Mouse (Mus musculus): ENCODE measurements around the gene Klhl32.
"Not testable (repeated sequence)": the region's sequence is repeated elsewhere in the genome, so short reads cannot be mapped to it uniquely, and the experiment has no call there.

Gene Klhl32

GRCm38 (mm10) chr4:24850401-24851325 is at the start of gene Klhl32:
Gene Klhl32, minus strand, starts transcription at chr4:24851124.
- no peak for DNase-seq (ENCODE audit: extremely low spot score, low read depth, low spot score)

DNA sequence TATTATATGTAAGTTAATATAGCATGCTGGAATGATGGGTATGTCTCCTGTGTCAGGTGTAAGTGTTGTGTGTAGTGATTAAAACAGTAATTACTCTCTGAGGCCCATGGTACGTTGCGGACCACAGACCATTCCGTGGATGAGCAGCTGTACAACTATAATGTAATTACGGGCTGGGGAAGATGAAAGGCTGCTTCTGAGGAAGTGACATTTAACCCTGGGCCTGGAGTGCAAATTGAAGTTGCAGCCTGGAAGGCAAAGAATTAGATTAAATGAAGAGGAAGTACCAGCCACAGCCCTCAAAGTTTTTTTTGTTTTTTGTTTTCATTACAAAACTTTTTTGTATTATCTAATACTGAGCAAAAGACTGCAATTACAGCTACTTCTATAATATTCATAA is 48.2 kb upstream of the Klhl32 start:
- DNase-seq (ENCODE audit: extremely low spot score, low read depth, low spot score): no peak

- no peak for DNase-seq (ENCODE audit: extremely low spot score, low read depth, low spot score)
These were observed 47.7 kb upstream of the Klhl32 start for GRCm38 (mm10) chr4:24898636-24899035.

GRCm38 (mm10) chr4:24897851-24898515 is 47.1 kb upstream of the Klhl32 start, which contains the start of gene Ndufaf4:
Gene Ndufaf4, plus strand, starts transcription at chr4:24898083.
- peak; percentile 77 for DNase-seq (ENCODE audit: extremely low spot score, low read depth, low spot score)

GRCm38 (mm10) chr4:24897351-24897750 is 46.4 kb upstream of the Klhl32 start:
- no peak for DNase-seq (ENCODE audit: extremely low spot score, low read depth, low spot score)

- DNase-seq (ENCODE audit: extremely low spot score, low read depth, low spot score): no peak
These were observed 45.9 kb upstream of the Klhl32 start for GRCm38 (mm10) chr4:24896829-24897228.

DNA sequence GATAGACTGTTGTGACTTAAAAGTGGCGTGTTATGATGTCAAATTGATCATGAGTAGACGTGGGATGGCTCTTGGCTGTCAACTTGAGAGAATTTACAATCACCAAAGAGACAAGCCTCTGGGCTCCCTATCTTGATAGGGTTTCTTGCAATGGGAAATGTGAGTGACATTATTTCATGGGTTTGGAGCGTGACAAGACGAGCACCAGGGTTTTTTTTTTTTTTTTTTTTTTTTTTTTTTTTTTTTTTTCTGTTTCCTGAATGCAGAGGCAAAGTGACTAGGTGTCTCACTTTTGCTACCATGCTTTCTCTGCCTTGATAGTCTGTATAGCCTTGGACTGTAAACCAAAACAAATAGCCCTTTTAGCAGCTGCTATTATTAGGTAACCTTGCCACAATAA is 43.7 kb upstream of the Klhl32 start:
- DNase-seq (ENCODE audit: extremely low spot score, low read depth, low spot score): no peak

GRCm38 (mm10) chr4:24892293-24892692 is 41.4 kb upstream of the Klhl32 start:
- not testable (repeated sequence) for DNase-seq (ENCODE audit: extremely low spot score, low read depth, low spot score)

DNA sequence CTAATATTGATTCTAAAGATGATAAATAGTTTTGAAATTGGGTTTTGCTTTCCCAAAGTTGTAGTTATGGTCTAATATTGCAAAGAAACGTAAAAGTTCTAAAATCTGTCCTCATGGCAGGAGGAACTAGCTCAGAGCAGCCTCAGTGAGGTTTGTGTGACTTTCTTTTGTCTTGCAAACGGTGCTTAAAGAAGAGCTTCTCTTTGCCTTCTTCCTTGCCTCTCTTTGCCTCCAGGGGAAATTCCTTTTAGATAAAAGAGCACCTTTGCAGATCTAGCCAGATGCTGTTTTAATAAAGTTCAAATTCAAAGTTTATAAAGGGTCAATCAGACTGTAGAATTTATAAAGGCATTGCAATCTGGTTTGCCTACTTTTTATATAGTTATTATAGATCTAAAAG is 38.5 kb upstream of the Klhl32 start:
- not testable (repeated sequence) for DNase-seq (ENCODE audit: extremely low spot score, low read depth, low spot score)

GRCm38 (mm10) chr4:24869230-24869629 is 18.3 kb upstream of the Klhl32 start:
- DNase-seq (ENCODE audit: extremely low spot score, low read depth, low spot score): no peak

DNA sequence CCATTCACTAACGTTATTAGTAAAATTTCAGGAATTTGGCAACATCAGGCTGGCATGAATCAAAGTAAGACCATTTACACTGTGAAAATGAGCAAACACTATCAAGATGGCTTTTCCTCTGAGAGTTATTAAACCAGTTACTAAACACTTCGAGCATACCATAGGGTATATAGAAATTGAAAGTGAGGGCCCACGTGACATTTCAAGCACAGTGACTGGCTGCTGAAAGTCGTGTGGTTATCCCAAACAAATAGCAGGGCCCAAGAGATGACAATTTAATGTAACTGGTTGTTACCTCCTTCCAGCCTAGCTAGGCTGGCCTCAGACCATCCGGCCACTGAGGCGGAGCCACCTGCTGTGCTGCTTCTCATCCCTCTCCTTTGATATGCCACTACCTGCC is 14.8 kb upstream of the Klhl32 start:
- DNase-seq (ENCODE audit: extremely low spot score, low read depth, low spot score): no peak

DNA sequence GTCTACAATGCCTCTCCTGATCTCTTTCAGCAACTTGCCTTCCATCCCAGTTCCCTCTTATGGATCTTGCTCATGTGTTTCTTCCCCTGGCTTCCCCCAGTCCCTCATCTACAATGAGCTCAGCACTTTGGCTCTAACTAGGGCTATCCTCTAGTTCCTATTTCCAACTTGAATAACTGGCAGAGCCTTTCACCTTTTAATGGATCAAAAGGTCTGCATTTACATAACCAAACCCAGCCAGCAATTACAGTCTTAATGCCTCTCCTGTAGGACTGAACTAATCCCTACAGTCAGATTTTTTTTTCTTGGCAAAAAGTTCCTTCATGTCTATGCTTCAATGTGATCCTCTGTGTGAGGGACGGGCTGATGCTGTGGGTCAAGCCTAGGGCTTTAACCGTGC is 3.5 kb downstream of the Klhl32 start:
- DNase-seq (ENCODE audit: extremely low spot score, low read depth, low spot score): no peak

DNA sequence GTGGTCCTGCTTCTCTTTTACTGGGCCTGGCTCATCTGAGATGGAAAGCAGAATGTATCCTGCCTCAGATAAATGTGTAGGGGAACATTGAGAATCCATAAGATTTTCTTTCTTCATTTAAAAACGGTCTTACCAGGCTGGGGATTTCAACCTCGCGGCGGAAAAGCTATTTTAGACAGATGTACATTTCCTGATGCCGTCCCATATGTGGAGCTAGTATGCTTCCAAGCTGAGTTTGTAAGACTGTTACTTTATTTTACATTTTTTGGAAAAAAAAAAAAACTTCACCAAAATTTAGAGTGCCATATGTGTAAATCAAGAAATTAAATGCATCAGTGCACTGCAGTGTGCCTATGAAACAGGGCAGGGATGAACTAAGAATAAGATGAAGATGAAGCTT is 5.4 kb downstream of the Klhl32 start:
- no peak for DNase-seq (ENCODE audit: extremely low spot score, low read depth, low spot score)

DNA sequence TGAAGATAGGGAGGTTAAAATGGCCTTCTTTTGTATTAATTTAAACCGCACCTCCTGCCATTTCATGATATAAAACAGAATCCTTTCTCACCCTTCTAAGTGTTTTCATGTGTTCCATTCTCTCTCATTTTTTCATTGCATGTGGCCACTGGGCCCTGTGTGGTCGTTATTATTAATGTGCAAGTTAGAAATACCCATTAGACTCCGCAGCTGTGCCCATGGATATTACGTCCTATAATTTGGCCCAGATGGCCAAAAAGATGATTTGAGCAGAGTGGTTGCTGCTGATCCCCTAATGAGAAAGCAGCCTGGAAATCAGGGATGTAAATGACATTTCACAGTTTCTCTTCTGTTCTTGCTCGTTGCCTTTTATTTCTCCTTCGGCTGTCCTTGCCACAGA is 12.4 kb downstream of the Klhl32 start:
- peak; percentile 63 for DNase-seq (ENCODE audit: extremely low spot score, low read depth, low spot score)

GRCm38 (mm10) chr4:24835555-24835954 is 15.4 kb downstream of the Klhl32 start:
- no peak for DNase-seq (ENCODE audit: extremely low spot score, low read depth, low spot score)

GRCm38 (mm10) chr4:24808316-24808715 is 42.6 kb downstream of the Klhl32 start:
- DNase-seq (ENCODE audit: extremely low spot score, low read depth, low spot score): no peak

DNA sequence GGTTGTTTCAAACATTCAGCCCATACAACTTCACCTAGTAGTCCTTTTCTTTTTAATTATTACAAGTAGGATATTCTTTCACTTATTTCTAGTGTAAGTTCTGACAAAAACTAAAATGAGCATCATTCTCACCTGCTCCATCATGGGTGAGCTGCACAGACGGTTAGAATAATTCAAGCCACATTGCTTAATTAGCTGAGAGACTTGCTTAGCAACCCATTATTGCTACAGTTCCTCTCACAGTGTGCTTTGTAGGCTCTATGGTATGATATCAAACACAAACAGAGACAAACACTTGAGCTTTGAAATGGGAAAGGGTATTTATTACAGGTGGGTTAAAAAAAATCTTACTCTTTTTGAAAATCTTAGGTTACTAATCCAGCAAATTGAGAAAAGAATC is 49.0 kb downstream of the Klhl32 start:
- DNase-seq (ENCODE audit: extremely low spot score, low read depth, low spot score): no peak

GRCm38 (mm10) chr4:24801343-24801742 is 49.6 kb downstream of the Klhl32 start:
- no peak for DNase-seq (ENCODE audit: extremely low spot score, low read depth, low spot score)

DNA sequence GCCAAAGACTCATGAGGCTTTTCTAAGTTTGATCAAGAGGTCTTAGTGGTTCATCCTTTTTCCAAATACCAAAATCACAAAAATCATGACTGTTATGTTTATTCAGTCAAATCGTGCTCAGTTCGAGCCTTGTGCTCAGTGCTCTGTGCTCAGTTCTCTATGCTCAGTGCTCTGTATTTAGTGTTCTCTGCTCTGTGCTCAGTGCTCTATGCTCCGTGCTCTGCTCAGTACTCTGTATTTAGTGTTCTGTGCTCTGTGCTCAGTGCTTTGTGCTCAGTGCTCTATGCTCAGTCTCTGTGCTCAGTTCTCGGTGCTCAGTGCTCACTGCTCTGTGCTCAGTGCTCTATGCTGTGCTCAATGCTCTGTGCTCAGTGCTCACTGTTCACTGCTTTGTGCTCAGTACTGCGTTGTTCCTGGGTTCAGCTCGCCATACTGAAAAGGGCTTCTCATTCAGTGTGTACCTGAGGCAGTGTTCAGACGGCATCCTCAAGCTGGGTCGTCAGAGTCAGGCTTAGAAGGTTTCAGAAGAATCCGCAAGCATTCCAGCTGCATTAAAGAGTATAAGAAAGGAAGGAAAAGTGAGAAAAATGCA is 50.5 kb downstream of the Klhl32 start:
- no peak for DNase-seq (ENCODE audit: extremely low spot score, low read depth, low spot score)

- DNase-seq (ENCODE audit: extremely low spot score, low read depth, low spot score): no peak
These were observed 51.9 kb downstream of the Klhl32 start for GRCm38 (mm10) chr4:24799037-24799436.

- no peak for DNase-seq (ENCODE audit: extremely low spot score, low read depth, low spot score)
These were observed 53.1 kb downstream of the Klhl32 start for GRCm38 (mm10) chr4:24797868-24798267.

DNA sequence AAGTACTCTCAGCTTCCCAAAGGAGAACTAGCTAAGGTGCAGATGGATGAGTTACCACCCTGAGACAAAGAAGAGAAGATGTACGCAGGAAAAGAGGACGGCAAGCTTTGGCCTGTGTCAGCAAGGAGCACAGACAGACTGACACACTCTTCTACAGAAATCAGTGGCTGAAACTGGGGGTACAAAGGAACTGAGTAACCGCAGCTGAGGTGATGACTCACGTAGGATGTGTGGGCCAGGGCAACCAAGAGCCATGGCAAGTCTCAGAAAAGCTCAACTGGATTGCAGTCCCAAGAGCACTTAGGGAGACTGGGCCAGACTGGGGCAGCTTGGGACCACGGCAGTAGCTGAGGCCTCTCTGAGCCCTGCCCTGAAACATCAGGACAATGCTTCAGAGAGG is 53.6 kb downstream of the Klhl32 start:
- no peak for DNase-seq (ENCODE audit: extremely low spot score, low read depth, low spot score)

All from hindlimb bud, embryonic 11.5 days (tissue).